Mouse (Mus musculus): ENCODE measurements at regions not wholly inside any gene's neighbourhood (a gene's known extent, or its start where the extent isn't known, plus 50 kb on each side); places are given as distances from the start of the nearest gene placed in this dataset.

DNA sequence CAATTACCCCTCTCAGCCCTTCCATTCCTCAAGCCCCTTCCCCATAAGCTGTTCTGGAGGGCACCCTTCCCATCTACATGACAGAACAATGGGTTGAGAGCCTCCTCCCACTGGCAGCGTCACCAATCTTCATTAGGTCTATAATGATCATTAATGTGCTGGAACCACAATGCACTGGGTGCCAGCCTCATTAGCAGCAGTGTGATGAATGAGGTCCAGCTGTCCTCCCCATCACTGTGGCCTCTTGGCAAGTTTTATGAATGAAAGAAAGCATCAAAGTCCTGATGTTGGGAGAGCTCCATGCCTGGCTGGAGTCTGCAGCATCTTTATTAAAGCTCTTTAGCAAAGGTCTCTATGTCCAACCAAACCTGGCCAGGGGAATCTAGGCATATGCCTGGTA is 176.5 kb downstream of the Lpin1 start:
- H3K9me3 ChIP-seq (ENCODE audit: control insufficient read depth, low read depth, low read length), result no peaks in the 10 kb centered on the region
- H3K4me2 ChIP-seq (replicated peaks; ENCODE audit: low read depth, low read length), result no peak overlapping the region
- no peak overlapping the region for H3K27ac ChIP-seq (ENCODE audit: low read length)
- ATAC-seq (ENCODE audit: insufficient number of reproducible peaks, insufficient read depth, low FRiP score, low read depth), result no peak
- no peaks in the 10 kb centered on the region for H3K27me3 ChIP-seq (ENCODE audit: control insufficient read depth, insufficient read depth, low read length)
- 73% methylated on average over 1 of the region's 1 CpGs for WGBS
- no peak overlapping the region for H3K9ac ChIP-seq (replicated peaks; ENCODE audit: low read depth, low read length)
- H3K4me3 ChIP-seq (ENCODE audit: low read depth, low read length), result no peak overlapping the region
- H3K4me1 ChIP-seq (ENCODE audit: control insufficient read depth, insufficient read depth, low read length), result no peaks in the 10 kb centered on the region
- H3K36me3 ChIP-seq (ENCODE audit: control insufficient read depth, insufficient read depth, low read length), result no peaks in the 10 kb centered on the region

DNA sequence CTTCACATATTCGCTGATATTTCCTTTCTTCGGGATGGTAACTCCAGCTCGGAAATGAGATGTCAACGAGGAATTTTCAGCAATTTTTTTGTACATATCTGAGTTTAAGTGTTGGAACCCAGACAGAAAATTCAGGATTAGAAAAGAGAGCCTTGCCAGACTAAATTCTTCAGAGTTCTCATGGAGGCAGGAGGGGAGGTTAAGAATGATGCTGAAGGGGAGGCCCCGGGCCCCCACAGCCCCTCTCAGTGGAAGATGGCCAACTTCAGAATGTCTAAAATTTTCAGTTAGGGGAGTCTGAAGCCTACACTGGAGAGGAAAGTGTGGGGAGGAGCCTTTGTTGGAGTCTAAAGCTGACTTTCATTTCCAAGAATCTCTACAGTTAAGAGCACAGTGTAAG is 184.8 kb downstream of the Lpin1 start:
- Histone ChIP-seq H3K36me3 (ENCODE audit: control insufficient read depth, insufficient read depth, low read length) (no peaks in the 10 kb centered on the region), H3K4me1 (ENCODE audit: control insufficient read depth, insufficient read depth, low read length) (no peaks in the 10 kb centered on the region), H3K4me3 (ENCODE audit: low read depth, low read length) (no peak overlapping the region), H3K4me2 (replicated peaks; ENCODE audit: low read depth, low read length) (no peak overlapping the region), H3K9me3 (ENCODE audit: control insufficient read depth, low read depth, low read length) (no peaks in the 10 kb centered on the region), H3K9ac (replicated peaks; ENCODE audit: low read depth, low read length) (no peak overlapping the region), H3K27me3 (ENCODE audit: control insufficient read depth, insufficient read depth, low read length) (no peaks in the 10 kb centered on the region), H3K27ac (ENCODE audit: low read length) (no peak overlapping the region)
- ATAC-seq (ENCODE audit: insufficient number of reproducible peaks, insufficient read depth, low FRiP score, low read depth), result no peak; the same call in 1 of the 2 replicates
- WGBS, result 60% methylated on average over 5 of the region's 5 CpGs

DNA sequence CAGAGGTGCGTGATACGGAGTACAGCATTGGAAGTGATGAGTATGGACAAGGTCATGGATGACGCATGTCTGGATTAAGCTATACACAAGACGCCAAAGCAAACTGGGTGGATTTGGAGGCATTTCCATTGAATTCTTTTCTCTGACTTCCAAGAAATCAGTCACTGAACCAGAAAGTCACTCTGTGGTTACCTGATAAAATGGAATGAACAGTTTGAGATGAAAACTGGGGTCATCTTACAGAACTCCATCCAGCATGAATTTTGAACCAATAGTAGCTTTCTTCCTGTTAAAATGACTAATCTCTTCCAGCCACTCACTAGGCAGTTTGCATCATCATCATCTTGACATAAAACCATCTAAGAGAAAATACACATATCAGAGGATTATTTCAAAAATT is 186.2 kb downstream of the Lpin1 start:
- Histone ChIP-seq H3K4me2 (replicated peaks; ENCODE audit: low read depth, low read length) (no peak overlapping the region), H3K27me3 (ENCODE audit: control insufficient read depth, insufficient read depth, low read length) (no peaks in the 10 kb centered on the region), H3K27ac (ENCODE audit: low read length) (no peak overlapping the region), H3K36me3 (ENCODE audit: control insufficient read depth, insufficient read depth, low read length) (no peaks in the 10 kb centered on the region), H3K4me3 (ENCODE audit: low read depth, low read length) (no peak overlapping the region), H3K4me1 (ENCODE audit: control insufficient read depth, insufficient read depth, low read length) (no peaks in the 10 kb centered on the region), H3K9me3 (ENCODE audit: control insufficient read depth, low read depth, low read length) (no peaks in the 10 kb centered on the region), H3K9ac (replicated peaks; ENCODE audit: low read depth, low read length) (no peak overlapping the region)
- ATAC-seq (ENCODE audit: insufficient number of reproducible peaks, insufficient read depth, low FRiP score, low read depth), result no peak
- 93% methylated on average over 4 of the region's 4 CpGs for WGBS

DNA sequence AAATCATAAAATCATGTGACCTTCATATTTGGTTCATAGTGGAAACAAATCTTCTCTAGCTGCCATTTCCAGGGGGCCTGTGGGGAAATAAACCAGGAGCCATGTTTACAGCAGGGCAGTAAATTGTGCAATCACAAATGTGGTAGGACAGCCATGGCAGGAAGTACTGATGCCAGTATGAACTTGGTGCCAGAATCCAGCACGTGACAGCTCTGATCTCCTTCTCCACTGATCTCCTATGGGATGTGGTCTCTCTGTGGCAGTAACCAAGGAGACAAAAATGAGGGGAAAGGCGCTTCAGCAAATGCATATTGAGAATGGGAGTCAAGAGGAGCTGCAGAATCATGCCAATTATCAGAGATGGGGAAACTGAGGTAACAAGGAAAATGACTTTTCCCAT is 215.0 kb downstream of the Lpin1 start:
- no peak overlapping the region for H3K4me2 ChIP-seq (replicated peaks; ENCODE audit: low read depth, low read length)
- H3K9ac ChIP-seq (replicated peaks; ENCODE audit: low read depth, low read length), result no peak overlapping the region
- no peak overlapping the region for H3K27ac ChIP-seq (ENCODE audit: low read length)
- H3K9me3 ChIP-seq (ENCODE audit: control insufficient read depth, low read depth, low read length), result no peaks in the 10 kb centered on the region
- no peaks in the 10 kb centered on the region for H3K36me3 ChIP-seq (ENCODE audit: control insufficient read depth, insufficient read depth, low read length)
- no peak for ATAC-seq (ENCODE audit: insufficient number of reproducible peaks, insufficient read depth, low FRiP score, low read depth)
- H3K27me3 ChIP-seq (ENCODE audit: control insufficient read depth, insufficient read depth, low read length), result no peaks in the 10 kb centered on the region
- no peak overlapping the region for H3K4me3 ChIP-seq (ENCODE audit: low read depth, low read length)
- H3K4me1 ChIP-seq (ENCODE audit: control insufficient read depth, insufficient read depth, low read length), result no peaks in the 10 kb centered on the region
- 86% methylated on average over 2 of the region's 2 CpGs for WGBS

DNA sequence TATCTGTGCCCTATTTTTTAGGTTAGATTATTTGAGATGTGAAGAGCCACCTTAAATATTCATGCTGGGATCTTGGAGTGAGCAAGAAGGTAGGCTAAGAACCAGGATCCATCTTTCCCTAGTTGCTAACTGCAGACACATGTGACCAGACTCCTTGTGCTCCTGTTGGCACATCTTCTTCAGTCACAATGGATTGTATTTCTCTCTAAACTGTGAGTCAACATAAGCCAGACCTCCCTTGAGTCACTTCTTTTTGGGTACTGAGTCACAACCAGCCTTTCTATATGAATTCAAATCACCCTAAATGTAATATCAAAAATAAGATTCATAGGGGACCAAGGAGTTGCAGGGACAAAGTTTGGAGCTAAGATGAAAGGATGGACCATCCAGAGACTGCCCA is 217.9 kb downstream of the Lpin1 start:
- Histone ChIP-seq H3K4me2 (replicated peaks; ENCODE audit: low read depth, low read length) (no peak overlapping the region), H3K27ac (ENCODE audit: low read length) (no peak overlapping the region), H3K9me3 (ENCODE audit: control insufficient read depth, low read depth, low read length) (no peaks in the 10 kb centered on the region), H3K36me3 (ENCODE audit: control insufficient read depth, insufficient read depth, low read length) (no peaks in the 10 kb centered on the region), H3K4me3 (ENCODE audit: low read depth, low read length) (no peak overlapping the region), H3K9ac (replicated peaks; ENCODE audit: low read depth, low read length) (no peak overlapping the region), H3K4me1 (ENCODE audit: control insufficient read depth, insufficient read depth, low read length) (no peaks in the 10 kb centered on the region), H3K27me3 (ENCODE audit: control insufficient read depth, insufficient read depth, low read length) (no peaks in the 10 kb centered on the region)
- no peak for ATAC-seq (ENCODE audit: insufficient number of reproducible peaks, insufficient read depth, low FRiP score, low read depth)

DNA sequence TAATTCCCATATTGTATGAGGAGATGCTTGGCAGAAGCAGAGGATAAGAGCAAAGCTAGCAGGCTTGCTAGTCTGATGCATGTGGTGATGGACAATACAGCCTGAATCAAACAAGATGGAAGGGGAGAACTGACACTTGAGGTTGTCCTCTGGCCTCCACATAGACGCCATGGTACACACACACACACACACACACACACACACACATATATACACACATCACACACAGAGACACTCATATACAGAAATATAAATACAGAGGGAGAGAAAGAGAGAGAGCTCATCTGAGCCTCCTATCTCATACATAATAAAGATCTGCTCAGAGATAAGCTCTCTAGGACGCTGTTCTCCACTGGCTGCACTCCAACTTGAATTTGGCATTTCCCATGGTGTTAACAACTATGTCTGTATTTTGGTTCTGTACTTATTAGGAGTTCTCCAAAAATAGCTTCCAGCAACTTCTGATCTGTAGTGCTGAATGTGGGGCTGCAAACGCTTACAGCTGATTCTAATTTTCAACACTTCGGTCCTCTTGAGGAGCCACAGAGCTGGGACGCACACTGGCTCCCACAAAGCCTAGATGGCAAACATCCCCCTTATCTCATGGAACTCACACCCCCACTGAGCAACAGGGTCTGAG is 219.0 kb downstream of the Lpin1 start:
- no peak overlapping the region for H3K27ac ChIP-seq (ENCODE audit: low read length)

DNA sequence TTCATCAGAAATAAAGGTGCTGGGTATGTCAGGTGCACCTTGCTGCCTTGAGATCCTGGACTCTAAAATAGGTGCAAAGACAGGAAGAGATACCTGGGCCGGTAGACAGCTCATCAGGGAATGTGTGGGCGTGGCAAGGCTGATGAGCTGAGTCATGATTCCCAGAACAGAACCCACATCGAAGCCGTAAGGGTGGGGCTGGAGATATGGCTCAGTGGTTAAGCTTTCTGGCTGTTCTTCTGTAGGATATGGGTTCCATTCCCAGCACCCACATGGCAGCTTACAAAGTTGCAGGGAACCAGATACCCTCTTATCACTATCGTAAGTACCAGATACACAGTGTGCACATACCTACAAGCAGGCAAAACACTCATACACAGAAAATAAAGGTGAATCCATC is 219.6 kb downstream of the Lpin1 start:
- no peak overlapping the region for H3K27ac ChIP-seq (ENCODE audit: low read length)
- ATAC-seq (ENCODE audit: insufficient number of reproducible peaks, insufficient read depth, low FRiP score, low read depth), result no peak
- no peak overlapping the region for H3K9ac ChIP-seq (replicated peaks; ENCODE audit: low read depth, low read length)
- H3K36me3 ChIP-seq (ENCODE audit: control insufficient read depth, insufficient read depth, low read length), result no peaks in the 10 kb centered on the region
- no peak overlapping the region for H3K4me2 ChIP-seq (replicated peaks; ENCODE audit: low read depth, low read length)
- WGBS, result 80% methylated on average over 5 of the region's 5 CpGs
- H3K4me1 ChIP-seq (ENCODE audit: control insufficient read depth, insufficient read depth, low read length), result no peaks in the 10 kb centered on the region
- H3K4me3 ChIP-seq (ENCODE audit: low read depth, low read length), result no peak overlapping the region
- H3K27me3 ChIP-seq (ENCODE audit: control insufficient read depth, insufficient read depth, low read length), result no peaks in the 10 kb centered on the region
- no peaks in the 10 kb centered on the region for H3K9me3 ChIP-seq (ENCODE audit: control insufficient read depth, low read depth, low read length)

More for the DNA sequence above, 219.0 kb downstream of the Lpin1 start:
- H3K4me3 ChIP-seq (ENCODE audit: low read depth, low read length), result no peak overlapping the region
- no peak for ATAC-seq (ENCODE audit: insufficient number of reproducible peaks, insufficient read depth, low FRiP score, low read depth)
- no peaks in the 10 kb centered on the region for H3K27me3 ChIP-seq (ENCODE audit: control insufficient read depth, insufficient read depth, low read length)
- WGBS, result 58% methylated on average over 5 of the region's 5 CpGs
- no peak overlapping the region for H3K9ac ChIP-seq (replicated peaks; ENCODE audit: low read depth, low read length)
- H3K36me3 ChIP-seq (ENCODE audit: control insufficient read depth, insufficient read depth, low read length), result no peaks in the 10 kb centered on the region
- no peak overlapping the region for H3K4me2 ChIP-seq (replicated peaks; ENCODE audit: low read depth, low read length)
- H3K4me1 ChIP-seq (ENCODE audit: control insufficient read depth, insufficient read depth, low read length), result no peaks in the 10 kb centered on the region
- H3K9me3 ChIP-seq (ENCODE audit: control insufficient read depth, low read depth, low read length), result no peaks in the 10 kb centered on the region

DNA sequence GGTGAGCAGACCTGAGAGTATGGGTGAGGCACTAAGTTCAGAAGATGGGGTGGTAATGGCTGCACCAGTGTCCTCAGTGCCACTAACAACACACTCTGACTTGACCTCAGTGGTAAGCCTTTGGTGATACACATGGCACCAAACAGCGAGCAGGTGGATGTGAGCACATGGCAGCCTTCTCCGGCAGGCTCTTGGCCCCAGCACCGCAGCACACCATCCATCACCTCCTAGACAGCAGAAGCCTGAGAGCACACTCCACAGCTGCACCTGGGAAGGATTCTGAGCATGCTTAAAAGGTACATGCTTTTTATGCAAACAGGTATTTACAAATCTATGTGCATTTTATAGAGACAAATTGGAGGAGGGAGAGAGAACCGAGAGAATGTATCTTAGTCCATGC is 223.7 kb downstream of the Lpin1 start:
- 43% methylated on average over 4 of the region's 4 CpGs for WGBS
- Histone ChIP-seq H3K27ac (ENCODE audit: low read length) (no peak overlapping the region), H3K4me1 (ENCODE audit: control insufficient read depth, insufficient read depth, low read length) (no peaks in the 10 kb centered on the region), H3K9me3 (ENCODE audit: control insufficient read depth, low read depth, low read length) (no peaks in the 10 kb centered on the region), H3K4me2 (replicated peaks; ENCODE audit: low read depth, low read length) (no peak overlapping the region), H3K9ac (replicated peaks; ENCODE audit: low read depth, low read length) (no peak overlapping the region), H3K27me3 (ENCODE audit: control insufficient read depth, insufficient read depth, low read length) (no peaks in the 10 kb centered on the region), H3K4me3 (ENCODE audit: low read depth, low read length) (no peak overlapping the region), H3K36me3 (ENCODE audit: control insufficient read depth, insufficient read depth, low read length) (no peaks in the 10 kb centered on the region)
- ATAC-seq (ENCODE audit: insufficient number of reproducible peaks, insufficient read depth, low FRiP score, low read depth), result no peak

DNA sequence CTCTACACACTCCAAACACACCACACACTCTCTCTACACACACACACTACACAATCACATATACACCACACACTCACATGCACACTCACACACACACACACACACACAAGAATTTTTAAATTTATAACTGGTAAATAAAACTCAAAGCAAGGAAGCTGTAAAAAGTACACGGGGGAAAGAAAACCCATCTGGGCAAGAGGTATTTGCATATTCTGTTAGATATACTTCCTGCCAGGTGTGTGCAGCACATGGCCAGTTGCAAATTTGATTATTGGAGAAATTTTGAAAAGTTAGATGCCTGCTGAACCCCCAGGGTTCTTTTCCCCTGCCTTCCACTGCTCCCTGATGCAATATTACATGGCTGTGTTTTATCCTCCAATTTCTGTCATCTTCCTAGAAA is 226.4 kb downstream of the Lpin1 start:
- no peak for ATAC-seq (ENCODE audit: insufficient number of reproducible peaks, insufficient read depth, low FRiP score, low read depth)
- no peak overlapping the region for H3K9ac ChIP-seq (replicated peaks; ENCODE audit: low read depth, low read length)
- WGBS, result 50% methylated on average over 1 of the region's 1 CpGs
- H3K27me3 ChIP-seq (ENCODE audit: control insufficient read depth, insufficient read depth, low read length), result no peaks in the 10 kb centered on the region
- no peak overlapping the region for H3K4me2 ChIP-seq (replicated peaks; ENCODE audit: low read depth, low read length)
- no peaks in the 10 kb centered on the region for H3K9me3 ChIP-seq (ENCODE audit: control insufficient read depth, low read depth, low read length)
- H3K36me3 ChIP-seq (ENCODE audit: control insufficient read depth, insufficient read depth, low read length), result no peaks in the 10 kb centered on the region
- no peaks in the 10 kb centered on the region for H3K4me1 ChIP-seq (ENCODE audit: control insufficient read depth, insufficient read depth, low read length)
- no peak overlapping the region for H3K27ac ChIP-seq (ENCODE audit: low read length)
- no peak overlapping the region for H3K4me3 ChIP-seq (ENCODE audit: low read depth, low read length)
